Mouse (Mus musculus) cerebellum, adult 2 months (tissue): ENCODE measurements at regions not wholly inside any gene's neighbourhood (a gene's known extent, or its start where the extent isn't known, plus 50 kb on each side); places are given as distances from the start of the nearest gene placed in this dataset.

Experiments
- CTCF ChIP-seq: fragments of 200-500 bp; IDR thresholded peaks from 2 replicates; pipeline ENCODE4 v1.5.1; 2011; ENCODE audit warnings: low read depth, mild to moderate bottlenecking, control low read depth, low read length, moderate library complexity, borderline replicate concordance; ENCODE audit not compliant: insufficient read depth
- POLR2A ChIP-seq: fragments of 200-500 bp; IDR thresholded peaks from 2 replicates; pipeline ENCODE4 v1.6.1; 2011; ENCODE audit warnings: low read length, control low read depth, borderline replicate concordance; ENCODE audit not compliant: insufficient read depth

GRCm38 (mm10) chr1:157003034-157003433 lies 63.6 kb upstream of the Ralgps2 start:
- TF ChIP-seq CTCF (no peak), POLR2A (no peak)
